Mouse (Mus musculus) E14TG2a.4 (cell line): ENCODE results near the gene Cyfip2.

Experiments used
- CTCF ChIP-seq: conservative IDR thresholded peaks from 2 replicates; pipeline ENCODE4 v1.5.1; 2014; ENCODE audit warnings: low read length
- NANOG ChIP-seq: IDR thresholded peaks from 2 replicates; pipeline ENCODE4 v1.6.1; 2014; ENCODE audit warnings: borderline replicate concordance, low read length, mixed read lengths
- POU5F1 ChIP-seq: IDR thresholded peaks from 2 replicates; pipeline ENCODE4 v1.6.1; 2014; ENCODE audit warnings: low read length, borderline replicate concordance

GRCm38 (mm10) chr11:46246393-46246792 is 66.3 kb downstream of the Cyfip2 start:
- no peak for TF ChIP-seq CTCF
- TF ChIP-seq NANOG: no peak
- TF ChIP-seq POU5F1: no peak
